Mouse (Mus musculus) liver, embryonic 16.5 days (tissue): ENCODE measurements around the gene Gm45711. TPM values are rescaled to one million over a fixed set of nuclear protein-coding genes. Genes with fewer than 3 reads are reported as not detected.
A peak's percentile ranks its signal among the peaks of the same experiment; 100 is the strongest.

Experiments used
- ATAC-seq: fragments of 200-750 bp; cut with Nextera tagmentation; 2 replicates; pipeline ENCODE4 v1.8.0; 2017; ENCODE audit warnings: low read depth, mild to moderate bottlenecking, moderate number of reproducible peaks, moderate library complexity
- H3K27ac ChIP-seq: fragments of 300-500 bp; sonication (generic); 2 replicates; pipeline ENCODE4 v1.5.1; 2014; ENCODE audit warnings: mild to moderate bottlenecking, low read length
- H3K27me3 ChIP-seq: fragments of 300-500 bp; sonication (generic); 2 replicates; pipeline ENCODE4 v1.6.1; 2014; ENCODE audit warnings: low read depth, low read length, mixed read lengths; ENCODE audit not compliant: control insufficient read depth, insufficient read depth
- H3K36me3 ChIP-seq: fragments of 300-500 bp; sonication (generic); 2 replicates; pipeline ENCODE4 v1.6.1; 2014; ENCODE audit warnings: mild to moderate bottlenecking; ENCODE audit not compliant: control insufficient read depth, insufficient read depth
- H3K4me1 ChIP-seq: fragments of 300-500 bp; sonication (generic); 2 replicates; pipeline ENCODE4 v1.6.1; 2014; ENCODE audit warnings: low read depth, low read length, mixed read lengths; ENCODE audit not compliant: control insufficient read depth
- H3K4me2 ChIP-seq: fragments of 300-500 bp; sonication (generic); 2 replicates; pipeline ENCODE4 v1.6.1; 2014; ENCODE audit warnings: low read depth, low read length, mixed read lengths
- H3K4me3 ChIP-seq: fragments of 300-500 bp; sonication (generic); 2 replicates; pipeline ENCODE4 v1.5.1; 2014; ENCODE audit warnings: low read depth, mild to moderate bottlenecking, low read length
- H3K9ac ChIP-seq: fragments of 300-500 bp; sonication (generic); 2 replicates; pipeline ENCODE4 v1.6.1; 2014; ENCODE audit warnings: low read depth, low read length
- H3K9me3 ChIP-seq: fragments of 300-500 bp; sonication (generic); replicated peaks from 2 replicates; pipeline ENCODE4 v1.6.1; 2016; ENCODE audit warnings: low read length; ENCODE audit not compliant: control insufficient read depth
- WGBS: fragments of 180-500 bp; shearing (Covaris S2); extraction: QIAGEN DNeasy Blood & Tissue Kit; methylation state at CpG from one replicate; pipeline ENCODE4 v1.1.7; 2014; ENCODE audit not compliant: insufficient replicate concordance; 5-methylcytosine and 5-hydroxymethylcytosine counted together
- polyA plus RNA-seq: library from polyadenylated mRNA; unstranded; fragments of >200 nt; fragmentation: Nextera tagmentation; extraction: Ambion mirVana; gene quantifications from 2 replicates; pipeline ENCODE4 v1.2.1, GENCODE M21; 2015

Gene Gm45711
- polyA plus RNA-seq, 1 experiment from 2014 or later, result not detected

GRCm38 (mm10) chr8:104342426-104342825, 32.5 kb upstream of the Gm45711 start:
- H3K4me1 ChIP-seq, result no peaks in the 10 kb centered on the region; the same call in 1 of the 2 replicates
- no peak for ATAC-seq
- no peak overlapping the region for H3K9ac ChIP-seq
- no peaks in the 10 kb centered on the region for H3K36me3 ChIP-seq
- no peak overlapping the region for H3K27ac ChIP-seq
- H3K4me2 ChIP-seq, result no peak overlapping the region
- peaks cover 11% of the 10 kb centered on the region; the same call in 1 of the 2 replicates for H3K27me3 ChIP-seq
- H3K4me3 ChIP-seq, result no peak overlapping the region
- H3K9me3 ChIP-seq, result no peaks in the 10 kb centered on the region
- WGBS, result 49% methylated on average over 5 of the region's 5 CpGs

DNA sequence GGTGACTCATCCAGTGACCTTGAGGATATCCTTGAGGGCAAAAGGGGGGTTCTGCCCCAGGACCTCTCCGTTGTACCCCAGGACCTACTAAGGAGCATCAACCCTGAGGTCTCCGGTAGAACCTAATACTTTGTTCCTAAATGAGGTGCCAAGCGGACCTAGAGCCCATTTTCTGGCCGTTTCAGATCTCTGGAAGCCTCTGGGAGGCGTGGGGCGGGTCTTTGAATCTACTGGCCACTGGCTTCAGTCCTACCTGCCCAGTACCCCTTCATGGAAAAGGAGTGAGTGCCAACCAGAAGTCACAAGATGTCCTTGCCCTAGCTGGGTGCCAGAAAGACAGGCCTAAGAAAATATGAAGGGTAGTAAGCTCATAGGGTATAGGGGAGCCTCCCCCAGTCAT, 31.8 kb upstream of the Gm45711 start:
- H3K9ac ChIP-seq, result no peak overlapping the region
- H3K36me3 ChIP-seq, result no peaks in the 10 kb centered on the region
- peak overlapping the region; percentile 15; the same call in 1 of the 2 replicates for H3K27ac ChIP-seq
- H3K4me1 ChIP-seq, result no peaks in the 10 kb centered on the region; the same call in 1 of the 2 replicates
- H3K4me3 ChIP-seq, result peak overlapping the region; percentile 61
- ATAC-seq, result no peak
- no peaks in the 10 kb centered on the region for H3K9me3 ChIP-seq
- H3K27me3 ChIP-seq, result peaks cover 11% of the 10 kb centered on the region; the same call in 1 of the 2 replicates
- peak overlapping the region; percentile 60; the same call in 1 of the 2 replicates for H3K4me2 ChIP-seq
- WGBS, result 47% methylated on average over 6 of the region's 6 CpGs

DNA sequence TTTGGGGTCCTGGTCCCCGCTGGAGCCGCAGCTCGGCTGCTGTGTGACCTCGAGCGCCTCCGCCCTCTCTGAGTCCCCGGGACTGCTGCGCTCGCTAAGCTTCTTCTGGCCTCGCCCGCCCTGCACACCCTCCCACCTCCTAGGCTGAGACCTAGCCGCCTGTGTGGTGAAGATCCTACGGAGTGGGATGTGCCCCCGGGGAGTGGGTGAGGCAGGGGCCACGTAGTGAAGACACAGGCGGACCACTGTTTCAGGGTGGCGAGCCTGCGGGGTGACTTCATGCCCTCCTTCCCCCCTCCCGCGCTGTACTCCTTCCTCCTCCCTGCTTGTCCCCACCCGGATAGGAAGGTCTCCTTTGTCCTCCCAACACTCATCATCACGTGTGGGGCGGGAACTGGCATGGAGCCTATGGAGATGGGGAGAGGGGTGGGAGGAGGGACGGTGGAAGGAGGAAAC, 31.3 kb upstream of the Gm45711 start:
- Histone ChIP-seq H3K27me3 (peaks cover 11% of the 10 kb centered on the region; the same call in 1 of the 2 replicates), H3K27ac (peak overlapping the region; percentile 54), H3K4me1 (no peaks in the 10 kb centered on the region; the same call in 1 of the 2 replicates), H3K4me2 (peak overlapping the region; percentile 60), H3K4me3 (peak overlapping the region; percentile 61), H3K9me3 (no peaks in the 10 kb centered on the region), H3K36me3 (no peaks in the 10 kb centered on the region), H3K9ac (peak overlapping the region; percentile 59)
- 4% methylated on average over 24 of the region's 24 CpGs for WGBS
- peak; percentile 38 for ATAC-seq

GRCm38 (mm10) chr8:104340233-104341105, 30.6 kb upstream of the Gm45711 start:
- peak overlapping the region; percentile 59 for H3K9ac ChIP-seq
- peaks cover 11% of the 10 kb centered on the region; the same call in 1 of the 2 replicates for H3K27me3 ChIP-seq
- peak overlapping the region; percentile 60 for H3K4me2 ChIP-seq
- H3K27ac ChIP-seq, result peak overlapping the region; percentile 54
- WGBS, result under 1% methylated on average over 51 of the region's 54 CpGs
- H3K4me1 ChIP-seq, result no peaks in the 10 kb centered on the region; the same call in 1 of the 2 replicates
- no peaks in the 10 kb centered on the region for H3K9me3 ChIP-seq
- H3K4me3 ChIP-seq, result peak overlapping the region; percentile 61
- no peaks in the 10 kb centered on the region for H3K36me3 ChIP-seq
- peak; percentile 62 for ATAC-seq

DNA sequence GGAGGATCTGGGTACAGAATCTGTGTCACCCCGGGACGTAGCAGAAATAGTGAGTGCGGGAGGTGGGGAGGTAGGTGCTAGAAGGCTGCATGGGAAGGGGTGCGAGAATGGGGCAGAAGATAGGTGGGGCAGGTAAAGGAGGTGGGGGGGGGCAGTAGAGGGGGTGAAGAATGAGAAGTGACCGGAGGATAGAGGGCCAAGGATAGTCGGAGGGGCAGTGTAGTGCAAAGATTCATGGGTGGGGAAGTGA, 30.0 kb upstream of the Gm45711 start:
- WGBS, result 5% methylated on average over 6 of the region's 6 CpGs
- H3K9ac ChIP-seq, result peak overlapping the region; percentile 59; the same call in 1 of the 2 replicates
- H3K27me3 ChIP-seq, result peaks cover 11% of the 10 kb centered on the region; the same call in 1 of the 2 replicates
- peak overlapping the region; percentile 61 for H3K4me3 ChIP-seq
- ATAC-seq, result no peak
- H3K36me3 ChIP-seq, result no peaks in the 10 kb centered on the region
- peak overlapping the region; percentile 53; the same call in 1 of the 2 replicates for H3K27ac ChIP-seq
- no peaks in the 10 kb centered on the region for H3K9me3 ChIP-seq
- no peaks in the 10 kb centered on the region; the same call in 1 of the 2 replicates for H3K4me1 ChIP-seq
- H3K4me2 ChIP-seq, result peak overlapping the region; percentile 60

DNA sequence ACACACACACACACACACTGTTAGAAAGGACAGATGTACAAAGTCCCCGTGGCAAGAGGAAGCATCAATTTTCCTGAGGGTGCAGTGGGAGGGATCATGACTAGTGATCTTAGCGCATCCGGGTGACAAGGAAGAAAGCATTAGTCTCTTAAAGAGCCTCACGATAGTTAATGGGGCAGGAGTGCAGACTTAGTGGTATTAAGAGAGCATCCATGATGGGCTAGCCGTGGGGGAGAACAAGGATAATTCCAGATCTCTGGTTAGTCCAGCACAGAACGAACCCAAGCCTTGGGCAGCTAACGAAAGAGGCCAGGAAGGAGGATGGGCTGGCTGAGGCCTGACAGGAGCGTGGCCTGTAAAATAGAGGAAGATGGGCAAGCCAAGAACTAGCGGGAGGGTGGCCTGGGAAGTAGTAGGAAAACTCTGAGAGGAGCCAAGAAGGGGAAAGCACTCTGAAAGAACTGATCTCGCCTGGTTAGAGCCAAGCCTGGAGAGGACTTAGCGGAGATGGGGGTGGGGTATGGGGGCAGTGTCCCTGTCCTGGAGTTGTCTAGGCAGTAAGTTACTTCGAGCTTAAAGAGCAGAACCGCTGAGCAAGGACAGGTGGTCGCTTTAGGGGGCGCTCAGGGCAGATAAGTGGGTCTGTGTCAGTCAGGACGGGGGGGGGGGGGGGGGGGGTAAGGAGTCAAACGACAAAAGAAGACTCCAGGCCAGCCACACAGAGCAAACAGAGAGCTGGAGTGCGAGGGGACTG, 29.5 kb upstream of the Gm45711 start, which contains the start of gene Cmtm3:
TSS of gene Cmtm3 (plus strand) at position 182 of the 754 bp plus-strand sequence.
- no peaks in the 10 kb centered on the region for H3K36me3 ChIP-seq
- ATAC-seq, result no peak
- 25% methylated on average over 16 of the region's 18 CpGs for WGBS
- H3K9me3 ChIP-seq, result no peaks in the 10 kb centered on the region
- peaks cover 11% of the 10 kb centered on the region; the same call in 1 of the 2 replicates for H3K27me3 ChIP-seq
- H3K4me2 ChIP-seq, result peak within 1 kb of the TSS; percentile 60
- H3K4me1 ChIP-seq, result no peaks in the 10 kb centered on the region; the same call in 1 of the 2 replicates
- peak within 1 kb of the TSS; percentile 59; the same call in 1 of the 2 replicates for H3K9ac ChIP-seq
- peak within 1 kb of the TSS; percentile 53 for H3K27ac ChIP-seq
- peak within 1 kb of the TSS; percentile 61 for H3K4me3 ChIP-seq

- 33% methylated on average over 3 of the region's 3 CpGs for WGBS
- Histone ChIP-seq H3K9ac (no peak overlapping the region), H3K9me3 (no peaks in the 10 kb centered on the region)
Measured at GRCm38 (mm10) chr8:104337890-104338289, 28.0 kb upstream of the Gm45711 start.

GRCm38 (mm10) chr8:104336806-104337205, 26.9 kb upstream of the Gm45711 start:
- no peak overlapping the region for H3K4me3 ChIP-seq
- no peaks in the 10 kb centered on the region for H3K36me3 ChIP-seq
- WGBS, result 56% methylated on average over 1 of the region's 1 CpGs
- no peak for ATAC-seq
- peaks cover 7% of the 10 kb centered on the region; the same call in 1 of the 2 replicates for H3K4me1 ChIP-seq
- H3K27me3 ChIP-seq, result peaks cover 11% of the 10 kb centered on the region; the same call in 1 of the 2 replicates
- H3K4me2 ChIP-seq, result no peak overlapping the region
- H3K9me3 ChIP-seq, result no peaks in the 10 kb centered on the region
- no peak overlapping the region for H3K27ac ChIP-seq
- H3K9ac ChIP-seq, result no peak overlapping the region

More at GRCm38 (mm10) chr8:104337890-104338289, 28.0 kb upstream of the Gm45711 start:
- H3K4me2 ChIP-seq, result no peak overlapping the region
- ATAC-seq, result no peak
- H3K36me3 ChIP-seq, result no peaks in the 10 kb centered on the region
- H3K4me1 ChIP-seq, result peaks cover 5% of the 10 kb centered on the region; the same call in 1 of the 2 replicates
- H3K4me3 ChIP-seq, result no peak overlapping the region
- H3K27me3 ChIP-seq, result peaks cover 11% of the 10 kb centered on the region; the same call in 1 of the 2 replicates
- no peak overlapping the region for H3K27ac ChIP-seq
